Mouse (Mus musculus) midbrain, embryonic 10.5 days (tissue): Measurements from ENCODE around the gene Jade2. TPM values are rescaled to one million over a fixed set of nuclear protein-coding genes. Genes with fewer than 3 reads are reported as not detected.

Experiments used
- polyA plus RNA-seq: library from polyadenylated mRNA; unstranded; fragments of >200 nt; fragmentation: Nextera tagmentation; extraction: Ambion mirVana; gene quantifications from 2 replicates; pipeline ENCODE4 v1.2.1, GENCODE M21; 2016

The Jade2 gene
- polyA plus RNA-seq, 1 experiment from 2014 or later = 0.41 TPM

Other genes starting within 250 kb of the Jade2 start
- 209 and 269 TPM in 2 replicates for gene Nhp2, start 237.9 kb downstream of the Jade2 start, polyA plus RNA-seq
- 38.6 TPM in 2 replicates for gene Rmnd5b, start 221.8 kb downstream of the Jade2 start, polyA plus RNA-seq
- gene N4bp3, start 206.8 kb downstream of the Jade2 start, polyA plus RNA-seq = 16.9 and 21.7 TPM in 2 replicates
- 0.98 and 1.6 TPM in 2 replicates for gene D930048N14Rik, start 206.7 kb downstream of the Jade2 start, polyA plus RNA-seq
- gene 0610009B22Rik, start 168.8 kb downstream of the Jade2 start, polyA plus RNA-seq = 88.5 and 89.7 TPM in 2 replicates
- gene Sec24a, start 94.0 kb downstream of the Jade2 start, polyA plus RNA-seq = 12.9 and 14.8 TPM in 2 replicates
- 124 and 125 TPM in 2 replicates for gene Sar1b, start 94.0 kb downstream of the Jade2 start, polyA plus RNA-seq
- gene Cdkn2aipnl, start 110.0 kb upstream of the Jade2 start, polyA plus RNA-seq = 141 and 142 TPM in 2 replicates
- 202 and 209 TPM in 2 replicates for gene Ube2b, start 143.1 kb upstream of the Jade2 start, polyA plus RNA-seq
- 9.5 and 13.3 TPM in 2 replicates for gene Cdkl3, start 146.6 kb upstream of the Jade2 start, polyA plus RNA-seq
- 90.0 and 93.8 TPM in 2 replicates for gene Ppp2ca, start 241.0 kb upstream of the Jade2 start, polyA plus RNA-seq